21 mouse cellular contexts compared by ENCODE assay signal in the genomic region with DNA sequence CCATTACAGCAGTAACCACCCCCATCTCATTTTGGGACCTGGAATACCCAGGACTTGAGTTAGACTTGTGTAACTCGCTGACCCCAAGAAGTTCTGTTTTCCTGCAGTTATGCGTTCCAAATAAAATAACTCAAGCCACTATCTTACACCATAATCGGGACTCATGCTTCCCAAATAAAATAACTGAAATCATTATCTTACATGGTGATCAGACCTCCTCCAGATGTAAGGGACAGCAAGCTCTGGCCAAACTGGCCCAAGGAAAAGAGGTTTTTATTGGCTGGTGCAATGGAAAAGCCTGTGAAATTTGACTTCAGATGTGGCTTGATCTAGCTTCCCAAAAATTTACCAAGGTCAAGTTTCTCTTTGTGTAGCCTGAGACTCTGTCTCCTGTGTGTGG. TPM values are rescaled to one million over a fixed set of nuclear protein-coding genes. Genes with fewer than 3 reads are reported as not detected.
DNase-seq lines count a peak whose midpoint lies in the region; ATAC-seq lines count a peak whose summit lies in the region.
"Had no signal": no experiment of that assay in that cellular context is flagged by ENCODE, and none has a peak within 500 bp of the region (broad histone marks: within the 10 kb centered on the region; RNA-seq: fewer than 3 reads in every experiment).

No protein-coding gene starts in this region.

- no peak overlapping the region for H3K4me3 ChIP-seq in embryonic facial prominence, embryonic 10.5 days
- H3K4me3 ChIP-seq in embryonic facial prominence, embryonic 14.5 days (ENCODE audit: low read depth, low read length): no peak overlapping the region
- H3K4me3 ChIP-seq in limb, embryonic 11.5 days (ENCODE audit: low read depth, low read length): no peak overlapping the region
- H3K4me3 ChIP-seq in limb, embryonic 15.5 days: no peak overlapping the region
- H3K4me3 ChIP-seq: gastrocnemius, adult 2 months; heart, embryonic 10.5 days; hindbrain, embryonic 10.5 days had no signal

- ATAC-seq in embryonic facial prominence, embryonic 14.5 days (ENCODE audit: low read depth): peak; percentile 17; the same call in 1 of the 2 replicates
- ATAC-seq in limb, embryonic 11.5 days (ENCODE audit: insufficient number of reproducible peaks, low FRiP score, low TSS enrichment, low read depth): no peak
- no peak for ATAC-seq in limb, embryonic 15.5 days (ENCODE audit: insufficient number of reproducible peaks, low FRiP score, low TSS enrichment, low read depth)
- no peak for ATAC-seq in cerebellum, adult (ENCODE audit: insufficient number of reproducible peaks, low FRiP score, low TSS enrichment)
- ATAC-seq: activated CD4-positive, CD25-positive, alpha-beta regulatory T cell, adult 4 months; forebrain, embryonic 14.5 days; Patski had no signal

- no peak for DNase-seq in embryonic facial prominence, embryonic 10.5 days (ENCODE audit: low spot score)
- peak; percentile 47 for DNase-seq in embryonic facial prominence, embryonic 14.5 days (ENCODE audit: low spot score)
- DNase-seq in limb, embryonic 11.5 days (ENCODE audit: low spot score): no peak
- no peak for DNase-seq in urinary bladder, adult 18-20 months (ENCODE audit: low spot score in 2 of 2)
- DNase-seq: adrenal gland, postnatal 14 days; cerebellum, adult 18-20 months; cerebellum, adult 9-11 months; cerebellum, postnatal 36 days; gastrocnemius, adult 2 months; gastrocnemius, postnatal 25 days; heart, postnatal 10 days had no signal

- no peak overlapping the region for H3K9ac ChIP-seq in embryonic facial prominence, embryonic 14.5 days (ENCODE audit: low read depth, low read length)
- H3K9ac ChIP-seq in limb, embryonic 11.5 days (ENCODE audit: low read length): no peak overlapping the region
- no peak overlapping the region for H3K9ac ChIP-seq in limb, embryonic 15.5 days
- H3K9ac ChIP-seq: hindbrain, embryonic 14.5 days had no signal

- peaks cover 5% of the 10 kb centered on the region; the same call in 1 of the 2 replicates for H3K27me3 ChIP-seq in embryonic facial prominence, embryonic 10.5 days (replicated peaks; ENCODE audit: low read depth, poor library complexity, severe bottlenecking)
- H3K27me3 ChIP-seq in embryonic facial prominence, embryonic 14.5 days (replicated peaks; ENCODE audit: control insufficient read depth, insufficient read depth, low read length): no peaks in the 10 kb centered on the region
- no peaks in the 10 kb centered on the region for H3K27me3 ChIP-seq in limb, embryonic 11.5 days (ENCODE audit: control insufficient read depth, insufficient read depth, low read length)
- H3K27me3 ChIP-seq in limb, embryonic 15.5 days: no peaks in the 10 kb centered on the region
- H3K27me3 ChIP-seq: CH12.LX, Patski had no signal

- no peak overlapping the region for H3K4me2 ChIP-seq in embryonic facial prominence, embryonic 14.5 days (ENCODE audit: low read depth, low read length)
- no peak overlapping the region for H3K4me2 ChIP-seq in limb, embryonic 11.5 days (ENCODE audit: low read depth, severe bottlenecking)
- H3K4me2 ChIP-seq in limb, embryonic 15.5 days: no peak overlapping the region
- H3K4me2 ChIP-seq: hindbrain, embryonic 14.5 days had no signal

- H3K9me3 ChIP-seq in embryonic facial prominence, embryonic 10.5 days: no peaks in the 10 kb centered on the region
- H3K9me3 ChIP-seq in embryonic facial prominence, embryonic 14.5 days (ENCODE audit: control insufficient read depth, low read length): no peaks in the 10 kb centered on the region
- H3K9me3 ChIP-seq in limb, embryonic 11.5 days (ENCODE audit: control insufficient read depth, low read length): no peaks in the 10 kb centered on the region
- no peaks in the 10 kb centered on the region for H3K9me3 ChIP-seq in limb, embryonic 15.5 days
- H3K9me3 ChIP-seq: heart, embryonic 10.5 days; hindbrain, embryonic 10.5 days had no signal

- no peaks in the 10 kb centered on the region for H3K36me3 ChIP-seq in embryonic facial prominence, embryonic 10.5 days (replicated peaks)
- no peaks in the 10 kb centered on the region for H3K36me3 ChIP-seq in embryonic facial prominence, embryonic 14.5 days (ENCODE audit: control insufficient read depth, insufficient read depth, low read length)
- no peaks in the 10 kb centered on the region for H3K36me3 ChIP-seq in limb, embryonic 11.5 days (ENCODE audit: control insufficient read depth, insufficient read depth, low read length)
- no peaks in the 10 kb centered on the region for H3K36me3 ChIP-seq in limb, embryonic 15.5 days
- H3K36me3 ChIP-seq: heart, embryonic 10.5 days; hindbrain, embryonic 10.5 days had no signal

- peaks cover 44% of the 10 kb centered on the region for H3K4me1 ChIP-seq in embryonic facial prominence, embryonic 10.5 days
- no peaks in the 10 kb centered on the region for H3K4me1 ChIP-seq in embryonic facial prominence, embryonic 14.5 days (ENCODE audit: control insufficient read depth, insufficient read depth, low read length)
- H3K4me1 ChIP-seq in limb, embryonic 11.5 days (ENCODE audit: control insufficient read depth, insufficient read depth, low read length): peaks cover 11% of the 10 kb centered on the region
- peaks cover 15% of the 10 kb centered on the region for H3K4me1 ChIP-seq in limb, embryonic 15.5 days

- H3K27ac ChIP-seq in embryonic facial prominence, embryonic 10.5 days (replicated peaks): peak overlapping the region; percentile 80
- H3K27ac ChIP-seq in embryonic facial prominence, embryonic 14.5 days (replicated peaks; ENCODE audit: low read depth, low read length): peak overlapping the region; percentile 16; the same call in 1 of the 2 replicates
- H3K27ac ChIP-seq in limb, embryonic 11.5 days (replicated peaks; ENCODE audit: low read depth, low read length): peak overlapping the region; percentile 79; the same call in 1 of the 2 replicates
- H3K27ac ChIP-seq in limb, embryonic 15.5 days: peak overlapping the region; percentile 54; the same call in 1 of the 2 replicates
- H3K27ac ChIP-seq: heart, embryonic 10.5 days; hindbrain, embryonic 10.5 days; hindbrain, embryonic 14.5 days had no signal

- 76% methylated on average over 3 of the region's 3 CpGs for WGBS in embryonic facial prominence, embryonic 10.5 days
- WGBS in embryonic facial prominence, embryonic 14.5 days: 59% methylated on average over 3 of the region's 3 CpGs
- WGBS in limb, embryonic 11.5 days: 78% methylated on average over 3 of the region's 3 CpGs
- 60% methylated on average over 3 of the region's 3 CpGs for WGBS in limb, embryonic 15.5 days

RNA-seq across cellular contexts. Expression of a gene that starts 5.1 kb away (rescaled TPM):
- polyA plus RNA-seq in embryonic facial prominence, embryonic 10.5 days (2016; fragmentation: Nextera tagmentation; extraction: Ambion mirVana): not detected in 2 replicates
- not detected in 2 replicates for polyA plus RNA-seq in embryonic facial prominence, embryonic 14.5 days (2014; fragmentation: Nextera tagmentation; extraction: Ambion mirVana)
- not detected in 2 replicates for polyA plus RNA-seq in limb, embryonic 11.5 days (2014; fragmentation: Nextera tagmentation; extraction: Ambion mirVana)
- polyA plus RNA-seq in limb, embryonic 15.5 days (2015; fragmentation: Nextera tagmentation; extraction: Ambion mirVana): not detected in 2 replicates
- polyA plus RNA-seq: activated CD4-positive, CD25-positive, alpha-beta regulatory T cell, adult 4 months; forebrain, embryonic 14.5 days; heart, embryonic 10.5 days; heart, embryonic 14.5 days; hindbrain, embryonic 10.5 days; hindbrain, embryonic 14.5 days; Patski had no signal

RNA-seq across cellular contexts. Expression of a gene that starts 8.6 kb away (rescaled TPM):
- polyA plus RNA-seq in embryonic facial prominence, embryonic 10.5 days (2016; fragmentation: Nextera tagmentation; extraction: Ambion mirVana): 51.2 and 52.4 TPM in 2 replicates
- polyA plus RNA-seq in embryonic facial prominence, embryonic 14.5 days (2014; fragmentation: Nextera tagmentation; extraction: Ambion mirVana): 27.4 and 29.4 TPM in 2 replicates
- polyA plus RNA-seq in limb, embryonic 11.5 days (2014; fragmentation: Nextera tagmentation; extraction: Ambion mirVana): 40.2 and 50.8 TPM in 2 replicates
- 28.1 and 28.7 TPM in 2 replicates for polyA plus RNA-seq in limb, embryonic 15.5 days (2015; fragmentation: Nextera tagmentation; extraction: Ambion mirVana)
- polyA plus RNA-seq: activated CD4-positive, CD25-positive, alpha-beta regulatory T cell, adult 4 months had no signal

Comparison
In these comparisons a context has a peak if more than half of its experiments do, and no peak if none do; other contexts are left out.
1. H3K27ac ChIP-seq: peak in every context shown above with its lines; median percentile 80 in embryonic facial prominence, embryonic 10.5 days; 79 in limb, embryonic 11.5 days; 54 in limb, embryonic 15.5 days; 16 in embryonic facial prominence, embryonic 14.5 days.